ENCODE assay signal across 7 mouse cellular contexts in the genomic region with DNA sequence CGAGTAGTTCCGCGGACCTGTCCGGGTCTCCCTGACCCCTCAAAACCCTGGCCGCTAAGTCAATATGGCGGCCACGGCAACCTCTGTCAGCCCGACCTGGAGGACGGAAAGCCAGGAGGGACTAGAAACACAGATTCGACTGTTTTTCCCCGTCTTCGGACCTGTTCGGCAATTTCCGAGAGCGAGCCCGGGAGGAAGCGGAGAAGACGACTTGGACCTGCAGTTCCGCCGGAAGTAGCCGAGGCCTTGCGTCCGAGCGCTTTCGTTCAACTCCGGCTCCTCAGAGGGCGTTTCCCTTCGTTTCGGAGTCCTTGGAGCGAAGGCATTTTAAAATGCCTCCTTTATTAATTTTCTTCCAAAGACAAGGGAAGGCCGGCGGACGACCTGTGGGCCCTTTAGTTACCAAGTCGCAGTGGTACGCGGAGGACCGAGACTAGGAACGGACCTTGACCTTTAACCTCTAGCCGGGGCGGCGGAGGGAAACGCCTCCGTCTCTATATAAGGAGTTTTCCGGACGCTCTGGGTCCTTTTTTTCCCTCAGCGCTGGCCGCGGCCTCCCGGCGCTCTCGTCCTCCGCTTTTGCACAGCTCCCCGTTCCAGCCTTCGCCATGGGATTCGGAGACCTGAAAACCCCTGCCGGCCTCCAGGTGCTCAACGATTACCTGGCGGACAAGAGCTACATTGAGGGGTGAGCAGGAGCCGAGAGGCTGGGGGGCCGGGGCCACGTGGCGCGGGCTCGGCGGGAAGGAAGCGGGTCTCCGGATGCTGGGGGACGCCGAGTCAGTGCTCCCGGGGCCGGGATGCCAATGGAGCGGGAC. TPM values are rescaled to one million over a fixed set of nuclear protein-coding genes. Genes with fewer than 3 reads are reported as not detected.
A peak's percentile ranks its signal among the peaks of the same experiment; 100 is the strongest.
DNase-seq lines count a peak whose midpoint lies in the region; ATAC-seq lines count a peak whose summit lies in the region.

A gene (plus strand): TSS at position 222 of the 818 bp plus-strand sequence.
A gene (minus strand): TSS at position 230 of the 818 bp plus-strand sequence.

- no peaks in the 10 kb centered on the region for H3K27me3 ChIP-seq in intestine, embryonic 15.5 days (replicated peaks)
- no peaks in the 10 kb centered on the region for H3K27me3 ChIP-seq in midbrain, embryonic 10.5 days (ENCODE audit: low read depth, poor library complexity, severe bottlenecking)

- H3K9ac ChIP-seq in intestine, embryonic 15.5 days = peak within 1 kb of the TSS; percentile 88

- peak; percentile 92 for ATAC-seq in intestine, embryonic 15.5 days

- H3K27ac ChIP-seq in intestine, embryonic 15.5 days = peak within 1 kb of the TSS; percentile 88
- H3K27ac ChIP-seq in midbrain, embryonic 10.5 days (replicated peaks) = peak within 1 kb of the TSS; percentile 97

- H3K9me3 ChIP-seq in intestine, embryonic 15.5 days = no peaks in the 10 kb centered on the region
- H3K9me3 ChIP-seq in midbrain, embryonic 10.5 days (replicated peaks) = no peaks in the 10 kb centered on the region

- peak; percentile 99 for DNase-seq in adrenal gland, adult 2 months
- DNase-seq in embryo, embryonic 11.5 days (ENCODE audit: low read depth, low spot score) = peak; percentile 96
- peak; percentile 93 to 96 for DNase-seq in gastrocnemius, postnatal 36 days
- DNase-seq in left cerebral cortex, postnatal 25 days (ENCODE audit: low spot score in 2 of 2) = peak; percentile 97 to 99
- DNase-seq in midbrain, embryonic 10.5 days (ENCODE audit: low spot score) = peak; percentile 96
- DNase-seq in right cerebral cortex, postnatal 4 days = peak; percentile 94

- under 1% methylated on average over 72 of the region's 72 CpGs for whole genome bisulfite sequencing in intestine, embryonic 15.5 days
- under 1% methylated on average over 72 of the region's 72 CpGs for WGBS in midbrain, embryonic 10.5 days

- H3K4me3 ChIP-seq in intestine, embryonic 15.5 days (replicated peaks) = peak within 1 kb of the TSS; percentile 95
- H3K4me3 ChIP-seq in midbrain, embryonic 10.5 days = peak within 1 kb of the TSS; percentile 98

- peaks cover 20% of the 10 kb centered on the region for H3K4me1 ChIP-seq in intestine, embryonic 15.5 days (replicated peaks)
- H3K4me1 ChIP-seq in midbrain, embryonic 10.5 days = peaks cover 29% of the 10 kb centered on the region

- intact Hi-C loops in gastrocnemius, postnatal 36 days (cut with DNase I) = no loop called here
- intact Hi-C loops in left cerebral cortex, postnatal 25 days (cut with DNase I) = loop anchor here (5.0 kb wide), 1 partner anchor 270 kb away; a partner anchor contains a TSS

- peaks cover 6% of the 10 kb centered on the region for H3K36me3 ChIP-seq in intestine, embryonic 15.5 days
- H3K36me3 ChIP-seq in midbrain, embryonic 10.5 days = peaks cover 53% of the 10 kb centered on the region

- peak within 1 kb of the TSS; percentile 67 for H3K4me2 ChIP-seq in intestine, embryonic 15.5 days (replicated peaks)

RNA-seq across cellular contexts. Expression of the first gene that starts in this region (rescaled TPM):
- total RNA-seq in adrenal gland, adult 2 months (2021) = 100 to 1,000 TPM; 456 to 691 TPM
- 195 and 300 TPM in 2 replicates for polyA plus RNA-seq in adrenal gland, adult 2 months (2012; rRNA removed)
- 100 to 1,000 TPM; 261 to 331 TPM for total RNA-seq in gastrocnemius, postnatal 36 days (2021)
- 545 and 642 TPM in 2 replicates for polyA plus RNA-seq in intestine, embryonic 15.5 days (2015; fragmentation: Nextera tagmentation; extraction: Ambion mirVana)
- 100 to 1,000 TPM; 333 TPM for total RNA-seq in left cerebral cortex, postnatal 25 days (2021)
- 538 and 588 TPM in 2 replicates for polyA plus RNA-seq in midbrain, embryonic 10.5 days (2016; fragmentation: Nextera tagmentation; extraction: Ambion mirVana)

RNA-seq across cellular contexts. Expression of the second gene that starts in this region (rescaled TPM):
- 100 to 1,000 TPM; 280 TPM for total RNA-seq in adrenal gland, adult 2 months (2021)
- polyA plus RNA-seq in adrenal gland, adult 2 months (2012; rRNA removed) = 21.5 and 22.0 TPM in 2 replicates
- total RNA-seq in gastrocnemius, postnatal 36 days (2021) = 100 to 1,000 TPM; 387 to 392 TPM
- polyA plus RNA-seq in intestine, embryonic 15.5 days (2015; fragmentation: Nextera tagmentation; extraction: Ambion mirVana) = 168 and 169 TPM in 2 replicates
- total RNA-seq in left cerebral cortex, postnatal 25 days (2021) = 100 to 1,000 TPM; 150 to 152 TPM
- polyA plus RNA-seq in midbrain, embryonic 10.5 days (2016; fragmentation: Nextera tagmentation; extraction: Ambion mirVana) = 142 and 148 TPM in 2 replicates

Comparison
In these comparisons a context has a peak if more than half of its experiments do, and no peak if none do; other contexts are left out.
1. Peak in every context shown above with its lines: DNase-seq, ATAC-seq, H3K4me3 ChIP-seq and H3K27ac ChIP-seq.